Mouse (Mus musculus) hindbrain, embryonic 14.5 days (tissue): ENCODE results near the gene Mag. TPM values are rescaled to one million over a fixed set of nuclear protein-coding genes. Genes with fewer than 3 reads are reported as not detected.

Experiments
- ATAC-seq: fragments of 200-750 bp; cut with Nextera tagmentation; 2 replicates; pipeline ENCODE4 v1.8.0; 2017; ENCODE audit warnings: moderate number of reproducible peaks, mild to moderate bottlenecking, moderate TSS enrichment, moderate library complexity; ENCODE audit not compliant: low FRiP score
- DNase-seq: peaks from one replicate; pipeline ENCODE4 v3.0.0-alpha.2; 2015; ENCODE audit warnings: low spot score
- H3K27ac ChIP-seq: fragments of 300-500 bp; sonication (generic); 2 replicates; pipeline ENCODE4 v1.5.1; 2014; ENCODE audit warnings: mild to moderate bottlenecking, moderate library complexity
- H3K27me3 ChIP-seq: fragments of 300-500 bp; sonication (generic); 2 replicates; pipeline ENCODE4 v1.6.1; 2014; ENCODE audit warnings: mild to moderate bottlenecking, low read length, mixed read lengths; ENCODE audit not compliant: control insufficient read depth, insufficient read depth
- H3K36me3 ChIP-seq: fragments of 300-500 bp; sonication (generic); replicated peaks from 2 replicates; pipeline ENCODE4 v1.6.1; 2014; ENCODE audit not compliant: control insufficient read depth, insufficient read depth
- H3K4me1 ChIP-seq: fragments of 300-500 bp; sonication (generic); replicated peaks from 2 replicates; pipeline ENCODE4 v1.6.1; 2014; ENCODE audit warnings: antibody characterized with exemption, low read length, mixed read lengths; ENCODE audit not compliant: control insufficient read depth, insufficient read depth
- H3K4me2 ChIP-seq: fragments of 300-500 bp; sonication (generic); replicated peaks from 2 replicates; pipeline ENCODE4 v1.6.1; 2014; ENCODE audit warnings: mild to moderate bottlenecking, moderate library complexity
- H3K4me3 ChIP-seq: fragments of 300-500 bp; sonication (generic); replicated peaks from 2 replicates; pipeline ENCODE4 v1.5.1; 2014; ENCODE audit warnings: mild to moderate bottlenecking, low read length
- H3K9ac ChIP-seq: fragments of 300-500 bp; sonication (generic); 2 replicates; pipeline ENCODE4 v1.6.1; 2014
- H3K9me3 ChIP-seq: fragments of 300-500 bp; sonication (generic); 2 replicates; pipeline ENCODE4 v1.6.1; 2016; ENCODE audit warnings: low read length; ENCODE audit not compliant: control insufficient read depth
- WGBS: fragments of 180-500 bp; shearing (Covaris S2); extraction: QIAGEN DNeasy Blood & Tissue Kit; methylation state at CpG from one replicate; pipeline ENCODE4 v1.1.7; 2014; 5-methylcytosine and 5-hydroxymethylcytosine counted together
- polyA plus RNA-seq: library from polyadenylated mRNA; unstranded; fragments of >200 nt; fragmentation: Nextera tagmentation; extraction: Ambion mirVana; gene quantifications from 2 replicates; pipeline ENCODE4 v1.2.1, GENCODE M21; 2014

Mag gene
- 3.4 and 4.3 TPM in 2 replicates for polyA plus RNA-seq

DNA sequence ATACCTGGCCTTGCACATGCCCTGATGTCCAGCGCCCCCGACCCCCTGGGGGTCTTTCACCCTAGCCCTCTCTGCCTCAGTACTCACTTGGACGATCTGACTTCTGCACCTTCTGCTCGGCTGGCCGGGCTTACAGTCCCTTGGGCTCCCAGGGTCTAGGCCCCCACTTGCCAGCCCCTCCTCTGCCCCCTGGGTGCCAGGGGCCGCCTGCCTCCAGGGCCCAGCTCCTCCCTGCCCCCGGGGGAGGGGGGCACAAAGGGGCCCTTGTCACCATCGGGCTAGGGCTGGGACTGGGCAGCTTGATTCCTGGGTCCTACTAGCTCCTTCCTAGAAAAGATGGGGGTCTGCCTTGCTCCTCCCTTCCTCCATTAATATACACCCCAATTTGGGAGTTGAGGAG lies at the start of gene Mag:
Mag (minus strand) TSS at position 142 of the 400 bp plus-strand sequence.
- H3K27me3 ChIP-seq, result no peaks in the 10 kb centered on the region
- H3K9me3 ChIP-seq, result no peaks in the 10 kb centered on the region
- H3K4me3 ChIP-seq, result no peak within 1 kb of the TSS
- DNase-seq, result no peak
- H3K9ac ChIP-seq, result no peak within 1 kb of the TSS
- H3K27ac ChIP-seq, result no peak within 1 kb of the TSS
- no peak within 1 kb of the TSS for H3K4me2 ChIP-seq
- no peak for ATAC-seq
- H3K36me3 ChIP-seq, result no peaks in the 10 kb centered on the region
- no peaks in the 10 kb centered on the region for H3K4me1 ChIP-seq
- 71% methylated on average over 8 of the region's 8 CpGs for WGBS

DNA sequence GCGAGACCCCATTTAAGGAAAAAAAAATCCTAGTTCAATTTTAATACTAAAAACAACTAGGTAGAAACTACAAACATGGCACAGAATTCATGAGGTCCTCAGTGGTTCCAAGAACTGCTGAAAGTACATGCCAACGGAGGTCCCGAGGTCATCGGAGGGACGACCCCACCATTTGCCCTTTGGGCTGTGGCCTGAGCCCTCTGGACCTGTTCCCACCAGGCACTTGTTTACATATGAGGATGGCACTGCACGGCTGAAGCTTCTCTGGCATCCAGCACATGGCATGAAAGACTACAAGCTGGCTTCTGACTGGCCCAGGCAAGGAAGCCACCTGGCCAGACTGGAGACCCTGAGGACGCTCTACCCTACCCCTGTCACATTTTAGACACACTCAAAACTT lies 49.7 kb upstream of the Mag start:
- Histone ChIP-seq H3K9me3 (no peaks in the 10 kb centered on the region), H3K4me2 (no peak overlapping the region), H3K27me3 (no peaks in the 10 kb centered on the region), H3K4me1 (no peaks in the 10 kb centered on the region), H3K27ac (no peak overlapping the region), H3K36me3 (no peaks in the 10 kb centered on the region), H3K4me3 (no peak overlapping the region), H3K9ac (no peak overlapping the region)
- ATAC-seq (no peak), DNase-seq (no peak)
- WGBS, result 94% methylated on average over 7 of the region's 7 CpGs

DNA sequence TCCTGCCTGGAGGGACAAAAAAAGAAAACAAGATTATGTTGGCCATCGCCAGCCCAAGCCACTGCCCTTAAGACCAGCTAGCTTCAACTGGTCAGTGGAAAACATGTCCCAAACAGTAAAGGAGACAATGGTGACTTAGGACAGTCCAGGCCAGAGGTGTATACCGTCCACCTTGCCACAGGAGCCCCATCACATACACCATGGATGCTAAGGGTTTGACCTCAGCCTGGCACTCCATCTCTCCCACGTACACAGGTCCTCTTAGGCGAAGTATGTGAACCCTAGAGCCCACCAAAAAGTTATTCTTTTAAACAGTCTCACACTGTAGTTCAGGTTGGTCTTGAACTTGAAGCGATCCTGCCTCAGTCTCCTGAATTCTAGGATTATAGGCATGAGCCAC lies 48.2 kb upstream of the Mag start:
- no peak overlapping the region for H3K4me2 ChIP-seq
- WGBS, result 96% methylated on average over 5 of the region's 5 CpGs
- 0 out of 2 replicates have a peak, but pooled peaks cover 4% of the 10 kb centered on the region for H3K36me3 ChIP-seq
- H3K9ac ChIP-seq, result no peak overlapping the region
- ATAC-seq (no peak), DNase-seq (no peak)
- peaks cover 7% of the 10 kb centered on the region for H3K4me1 ChIP-seq
- no peaks in the 10 kb centered on the region for H3K27me3 ChIP-seq
- H3K9me3 ChIP-seq, result no peaks in the 10 kb centered on the region
- no peak overlapping the region for H3K4me3 ChIP-seq
- H3K27ac ChIP-seq, result no peak overlapping the region

DNA sequence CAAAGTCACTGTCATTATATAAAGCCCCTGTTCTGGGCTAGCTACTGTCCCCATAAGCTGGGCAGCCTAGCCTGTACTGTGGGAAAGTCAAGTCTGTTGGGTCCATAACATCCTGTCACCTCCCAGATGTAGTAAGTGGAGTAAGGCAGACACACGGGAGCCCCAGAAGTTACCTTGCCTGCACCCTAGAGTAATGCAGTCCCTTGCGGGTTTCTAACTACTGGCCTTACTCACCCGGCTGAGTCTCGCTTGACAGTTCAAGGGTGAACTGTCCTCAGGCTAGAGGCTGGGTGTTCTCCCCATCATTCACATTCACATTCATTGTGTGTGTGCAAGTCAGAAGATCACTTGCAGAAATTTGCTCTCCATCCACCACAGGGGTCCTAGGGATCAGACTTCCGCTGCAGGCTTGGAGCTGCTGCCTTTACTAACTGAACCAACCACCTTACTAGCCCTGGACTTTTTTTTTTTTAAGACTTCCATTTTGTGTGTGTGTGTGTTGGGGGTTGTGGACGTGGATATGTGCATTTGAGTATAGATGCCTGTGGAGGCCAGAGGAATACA lies 45.2 kb upstream of the Mag start:
- no peaks in the 10 kb centered on the region for H3K27me3 ChIP-seq
- H3K4me2 ChIP-seq, result no peak overlapping the region
- H3K9ac ChIP-seq, result no peak overlapping the region
- no peak overlapping the region for H3K4me3 ChIP-seq
- peaks cover 8% of the 10 kb centered on the region; the same call in 1 of the 2 replicates for H3K36me3 ChIP-seq
- DNase-seq (no peak), ATAC-seq (no peak)
- peaks cover 18% of the 10 kb centered on the region for H3K4me1 ChIP-seq
- WGBS, result 88% methylated on average over 6 of the region's 6 CpGs
- no peak overlapping the region for H3K27ac ChIP-seq
- H3K9me3 ChIP-seq, result no peaks in the 10 kb centered on the region

DNA sequence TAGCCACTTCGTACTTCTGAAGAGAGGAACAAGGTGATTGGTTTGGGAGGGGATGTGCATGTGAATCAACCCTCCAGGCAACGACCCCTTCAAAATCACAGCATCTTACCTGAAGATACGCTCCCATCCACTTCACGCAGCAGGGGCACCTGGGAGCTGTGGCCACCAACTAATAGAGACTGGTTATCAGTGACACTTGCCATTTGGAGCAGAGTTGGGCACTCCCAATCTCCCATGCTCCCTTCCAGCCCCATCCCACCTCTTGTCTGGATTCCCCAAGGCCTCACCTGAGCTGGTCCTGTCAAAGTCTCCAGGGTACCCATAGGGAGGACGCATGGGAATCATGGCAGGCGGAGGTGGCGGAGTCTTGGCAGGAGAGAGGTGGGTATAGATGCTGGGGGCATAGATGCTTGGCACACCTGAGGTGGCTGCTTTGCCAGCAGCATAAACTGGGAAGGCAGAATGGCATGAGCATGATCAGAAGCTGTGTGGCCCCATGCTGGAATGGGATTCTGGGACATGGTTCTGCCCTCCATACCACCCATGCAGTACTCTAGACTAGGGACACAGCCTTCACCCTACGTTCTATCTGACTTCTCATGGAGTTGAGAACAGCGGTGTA lies 44.3 kb upstream of the Mag start:
- Histone ChIP-seq H3K9ac (no peak overlapping the region), H3K4me1 (peaks cover 20% of the 10 kb centered on the region), H3K9me3 (no peaks in the 10 kb centered on the region), H3K27me3 (no peaks in the 10 kb centered on the region), H3K27ac (no peak overlapping the region), H3K4me2 (peak overlapping the region; percentile 71; the same call in 1 of the 2 replicates), H3K4me3 (no peak overlapping the region), H3K36me3 (peaks cover 17% of the 10 kb centered on the region)
- ATAC-seq (no peak), DNase-seq (no peak)
- 97% methylated on average over 9 of the region's 9 CpGs for WGBS

DNA sequence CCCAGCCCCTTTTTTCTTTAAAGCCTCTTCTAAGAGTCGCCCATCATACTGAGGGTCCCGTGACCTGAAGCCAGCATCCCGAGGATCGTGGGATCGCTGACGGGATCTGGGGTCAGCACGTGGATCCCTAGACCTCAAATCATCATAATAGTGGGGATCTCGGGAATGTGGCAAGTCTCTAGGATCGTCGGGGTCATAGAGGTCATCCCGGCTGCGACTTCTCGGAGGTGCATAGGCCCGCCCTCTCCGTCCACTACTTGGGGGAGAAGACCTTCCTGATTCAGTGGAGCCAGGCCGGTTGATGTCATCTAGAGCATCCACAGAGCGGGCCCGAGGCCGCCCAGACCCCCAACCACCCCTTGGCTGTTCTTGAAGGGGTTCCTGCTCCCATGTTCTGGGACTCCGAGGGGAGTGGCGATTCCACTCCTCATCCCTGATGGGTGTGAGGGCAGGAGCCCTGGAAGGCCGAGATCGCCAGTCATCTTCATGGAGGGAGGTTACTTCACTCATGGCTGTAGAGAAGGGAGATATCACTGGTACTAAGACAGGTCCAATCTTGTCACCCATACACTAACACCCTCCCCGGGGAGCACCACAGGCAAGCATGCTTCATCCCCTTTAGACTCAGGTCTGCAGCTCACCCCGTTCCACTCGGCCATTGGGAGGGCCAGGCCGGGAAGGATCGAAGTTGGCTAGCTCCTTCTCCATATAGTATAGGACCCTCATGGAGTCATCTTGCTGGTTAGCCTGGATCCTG lies 43.6 kb upstream of the Mag start:
- Histone ChIP-seq H3K4me3 (peak overlapping the region; percentile 98), H3K36me3 (peaks cover 24% of the 10 kb centered on the region), H3K9ac (peak overlapping the region; percentile 97), H3K27ac (peak overlapping the region; percentile 98), H3K27me3 (no peaks in the 10 kb centered on the region), H3K4me1 (peaks cover 20% of the 10 kb centered on the region), H3K9me3 (no peaks in the 10 kb centered on the region), H3K4me2 (peak overlapping the region; percentile 71)
- ATAC-seq (no peak), DNase-seq (no peak)
- 70% methylated on average over 28 of the region's 28 CpGs for WGBS

DNA sequence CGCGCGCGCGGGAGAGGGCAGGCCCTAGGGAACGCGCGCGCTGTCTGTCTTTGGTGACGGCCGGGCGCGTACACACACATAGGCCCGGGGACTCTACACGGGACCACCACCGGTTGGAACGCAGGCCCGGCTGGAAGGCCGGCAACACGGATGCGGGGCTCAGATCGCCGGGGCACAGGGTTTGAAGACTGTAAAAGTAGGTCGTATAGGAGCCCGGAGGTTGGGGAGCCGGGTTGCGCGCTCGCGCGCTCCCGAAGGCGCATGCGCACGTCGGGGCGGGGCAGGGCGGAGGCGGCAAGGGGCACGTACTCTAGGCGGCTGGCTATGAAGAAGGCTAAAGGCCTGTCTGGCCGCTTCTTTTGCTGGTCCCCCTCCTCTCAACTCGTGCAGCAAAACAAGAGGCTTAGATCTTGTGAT lies 42.7 kb upstream of the Mag start:
- WGBS, result under 1% methylated on average over 43 of the region's 43 CpGs
- peak overlapping the region; percentile 98 for H3K27ac ChIP-seq
- ATAC-seq, result peak; percentile 65

DNA sequence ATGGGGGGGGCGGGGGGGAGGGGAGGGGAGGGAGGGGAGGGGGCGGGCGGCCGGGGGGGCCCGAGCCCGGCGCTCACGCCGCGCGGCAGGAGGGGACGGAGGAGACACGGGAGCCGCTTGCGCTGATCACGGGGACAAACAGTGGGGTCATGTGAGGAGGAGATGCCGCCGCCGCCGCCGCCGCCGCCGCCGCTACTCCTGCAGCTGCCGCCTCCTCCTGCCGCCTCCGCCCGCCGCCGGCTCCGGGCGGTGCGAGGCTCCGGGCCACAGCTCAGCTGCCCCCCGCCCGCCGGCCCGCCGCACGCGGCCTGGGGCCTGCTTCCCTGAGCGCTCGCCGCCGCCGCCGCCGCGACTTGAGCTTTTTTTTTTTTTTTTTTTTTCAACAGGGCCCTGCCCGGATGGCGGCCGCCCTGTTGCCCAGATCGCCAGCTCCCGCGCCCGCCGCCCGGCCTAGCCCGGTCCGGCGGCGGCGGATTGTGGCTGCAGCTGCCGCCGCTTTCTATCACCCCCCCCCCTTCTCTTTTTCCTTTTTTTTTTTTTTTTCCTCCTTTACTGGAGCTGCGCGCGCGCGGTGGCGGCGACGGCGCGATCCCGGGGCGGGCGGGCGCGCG lies 42.2 kb upstream of the Mag start, which contains the start of gene Usf2:
Usf2 (minus strand) TSS at position 48 of the 611 bp plus-strand sequence.
- Histone ChIP-seq H3K9ac (peak within 1 kb of the TSS; percentile 97), H3K27ac (peak within 1 kb of the TSS; percentile 98), H3K36me3 (peaks cover 38% of the 10 kb centered on the region), H3K4me2 (peak within 1 kb of the TSS; percentile 79), H3K27me3 (no peaks in the 10 kb centered on the region), H3K4me3 (peak within 1 kb of the TSS; percentile 98), H3K9me3 (no peaks in the 10 kb centered on the region), H3K4me1 (peaks cover 20% of the 10 kb centered on the region)
- DNase-seq, result peak; percentile 80
- WGBS, result 0% methylated on average over 16 of the region's 82 CpGs
- ATAC-seq, result peak; percentile 58

More for the DNA sequence above, 42.7 kb upstream of the Mag start:
- Histone ChIP-seq H3K4me3 (peak overlapping the region; percentile 98), H3K4me1 (peaks cover 20% of the 10 kb centered on the region), H3K9me3 (no peaks in the 10 kb centered on the region), H3K9ac (peak overlapping the region; percentile 97), H3K4me2 (peak overlapping the region; percentile 71), H3K36me3 (peaks cover 33% of the 10 kb centered on the region), H3K27me3 (no peaks in the 10 kb centered on the region)
- DNase-seq, result peak; percentile 90

DNA sequence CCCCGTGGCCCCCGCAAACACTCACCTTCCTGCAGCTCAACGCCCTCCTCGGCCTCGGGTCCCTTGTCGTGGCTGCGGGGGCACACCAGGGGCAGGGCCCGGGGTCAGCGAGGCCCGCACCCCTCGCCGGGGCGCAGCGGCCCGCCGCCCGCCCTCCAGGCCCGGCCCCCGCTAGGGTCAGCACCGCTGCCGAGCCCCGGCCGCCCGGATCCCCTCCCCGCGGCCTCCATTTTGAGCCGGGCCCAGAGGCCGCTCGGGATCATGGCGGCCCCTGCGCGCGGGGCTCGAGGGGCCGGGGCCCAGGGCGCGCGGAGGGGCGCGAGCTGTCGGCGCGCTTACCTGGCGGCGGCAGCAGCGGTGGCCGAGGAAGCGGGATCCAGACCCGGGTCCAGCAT lies 41.7 kb upstream of the Mag start:
- H3K9me3 ChIP-seq, result no peaks in the 10 kb centered on the region
- under 1% methylated on average over 30 of the region's 49 CpGs for WGBS
- peak overlapping the region; percentile 98 for H3K4me3 ChIP-seq
- H3K27ac ChIP-seq, result peak overlapping the region; percentile 98
- no peaks in the 10 kb centered on the region for H3K27me3 ChIP-seq
- peaks cover 20% of the 10 kb centered on the region for H3K4me1 ChIP-seq
- peak overlapping the region; percentile 79 for H3K4me2 ChIP-seq
- H3K9ac ChIP-seq, result peak overlapping the region; percentile 97
- ATAC-seq (peak; percentile 25), DNase-seq (no peak)
- H3K36me3 ChIP-seq, result peaks cover 43% of the 10 kb centered on the region
